Mouse (Mus musculus): ENCODE measurements around the gene Fbxw21. TPM values are rescaled to one million over a fixed set of nuclear protein-coding genes. Genes with fewer than 3 reads are reported as not detected.
"Not testable (repeated sequence)": the region's sequence is repeated elsewhere in the genome, so short reads cannot be mapped to it uniquely, and the experiment has no call there.

The Fbxw21 gene
- total and polyA plus RNA-seq, 3 experiments: not detected

DNA sequence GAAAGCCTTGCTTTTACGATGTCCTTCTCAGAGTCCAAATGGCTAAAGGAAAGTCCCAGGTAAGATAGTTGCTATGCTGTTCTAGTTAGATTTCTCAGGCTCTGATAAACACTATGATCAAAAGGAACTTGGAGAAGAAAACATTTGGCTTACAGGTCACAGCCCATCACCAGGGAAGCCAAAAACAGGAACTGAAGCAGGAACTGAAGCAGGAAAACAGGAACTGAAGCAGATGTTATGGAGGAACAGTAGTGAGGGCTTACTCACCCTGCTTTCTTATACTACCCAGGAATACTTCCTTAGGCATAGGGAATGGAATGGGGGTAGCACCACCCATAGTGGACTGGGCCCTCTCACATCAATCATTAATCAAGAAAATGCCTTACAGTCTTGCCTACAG is 38.5 kb upstream of the Fbxw21 start:
- H3K9ac ChIP-seq (ENCODE audit: insufficient read depth, low read depth): no peak overlapping the region
- H3K27me3 ChIP-seq (replicated peaks): peaks cover 14% of the 10 kb centered on the region
- no peaks in the 10 kb centered on the region for H3K36me3 ChIP-seq (replicated peaks in 1 of 2; ENCODE audit: control insufficient read depth in 1 of 2, insufficient read depth in 1 of 2, low read length in 1 of 2)
- dilution Hi-C loops (cut with MboI; ENCODE audit: extremely low pct_ligation_motif_present, extremely low pct_unique_long_range_greater_than_20kb, low sequenced_read_pairs): no loop called here
- no peak overlapping the region for H3K4me3 ChIP-seq (replicated peaks in 1 of 3; ENCODE audit: low read depth in 2 of 3, low read length in 2 of 3, poor library complexity in 1 of 3)
- in situ Hi-C loops (cut with MboI; ENCODE audit: low pct_ligation_motif_present, low pct_unique_long_range_greater_than_20kb, low sequenced_read_pairs): no loop called here
- no peak overlapping the region for H3K27ac ChIP-seq (ENCODE audit: insufficient read depth, low read depth)
- H3K9me3 ChIP-seq (replicated peaks; ENCODE audit: low read length): peaks cover 4% of the 10 kb centered on the region
- no peak for DNase-seq (ENCODE audit: extremely low read depth)
- H3K4me1 ChIP-seq (ENCODE audit: control insufficient read depth in 1 of 2, insufficient read depth in 2 of 2): peaks cover 0 to 4% of the 10 kb centered on the region in 2 experiments; a peak in 1 of 4 replicates
- TF ChIP-seq SIN3A (IDR thresholded peaks at IDR 0.05; ENCODE audit: low read length): no peak
- peak; percentile 68 for TF ChIP-seq EP300 (IDR thresholded peaks at IDR 0.05; ENCODE audit: low read length)
- TF ChIP-seq MEF2A (IDR thresholded peaks at IDR 0.05; ENCODE audit: borderline replicate concordance, low read depth, low read length): no peak
- TF ChIP-seq USF1 (IDR thresholded peaks at IDR 0.05; ENCODE audit: low read depth, low read length): no peak
- TF ChIP-seq SMC3 (IDR thresholded peaks at IDR 0.05; ENCODE audit: low read depth, low read length): no peak
- H3K79me2 ChIP-seq (replicated peaks; ENCODE audit: control insufficient read depth, extremely low read depth, insufficient read depth, poor library complexity, severe bottlenecking): no peaks in the 10 kb centered on the region
- no peak overlapping the region for H3K4me2 ChIP-seq (ENCODE audit: insufficient read depth, low read depth, poor library complexity, severe bottlenecking)

GRCm38 (mm10) chr9:109199353-109199752 is 37.5 kb upstream of the Fbxw21 start:
- Histone ChIP-seq H3K27me3 (replicated peaks) (peaks cover 15% of the 10 kb centered on the region), H3K9ac (ENCODE audit: insufficient read depth, low read depth) (no peak overlapping the region), H3K9me3 (replicated peaks; ENCODE audit: low read length) (peaks cover 4% of the 10 kb centered on the region), H3K79me2 (replicated peaks; ENCODE audit: control insufficient read depth, extremely low read depth, insufficient read depth, poor library complexity, severe bottlenecking) (no peaks in the 10 kb centered on the region), H3K36me3 (replicated peaks in 1 of 2; ENCODE audit: control insufficient read depth in 1 of 2, insufficient read depth in 1 of 2, low read length in 1 of 2) (no peaks in the 10 kb centered on the region), H3K4me3 (replicated peaks in 1 of 3; ENCODE audit: low read depth in 2 of 3, low read length in 2 of 3, poor library complexity in 1 of 3) (no peak overlapping the region), H3K4me2 (ENCODE audit: insufficient read depth, low read depth, poor library complexity, severe bottlenecking) (no peak overlapping the region), H3K27ac (ENCODE audit: insufficient read depth, low read depth) (no peak overlapping the region), H3K4me1 (ENCODE audit: control insufficient read depth in 1 of 2, insufficient read depth in 2 of 2) (peaks cover 0 to 4% of the 10 kb centered on the region in 2 experiments; a peak in 1 of 4 replicates)
- TF ChIP-seq ZKSCAN1 (IDR thresholded peaks at IDR 0.05; ENCODE audit: borderline replicate concordance, low read depth, low read length) (no peak), JUN (IDR thresholded peaks at IDR 0.05; ENCODE audit: insufficient read depth, low read depth, low read length) (no peak), KAT2A (IDR thresholded peaks at IDR 0.05; ENCODE audit: insufficient replicate concordance, low read length) (no peak), E2F4 (IDR thresholded peaks at IDR 0.05; ENCODE audit: insufficient replicate concordance, low read depth, low read length) (no peak), MYC (IDR thresholded peaks at IDR 0.05; ENCODE audit: low read depth, low read length) (no peak), MXI1 (IDR thresholded peaks at IDR 0.05; ENCODE audit: low read depth, low read length) (no peak), GABPA (IDR thresholded peaks at IDR 0.05; ENCODE audit: insufficient replicate concordance, low read depth, low read length) (no peak), POLR2A (IDR thresholded peaks at IDR 0.05; ENCODE audit: low read depth, low read length) (no peak)
- in situ Hi-C loops (cut with MboI; ENCODE audit: low pct_ligation_motif_present, low pct_unique_long_range_greater_than_20kb, low sequenced_read_pairs): no loop called here
- DNase-seq (ENCODE audit: extremely low read depth): no peak
- dilution Hi-C loops (cut with MboI; ENCODE audit: extremely low pct_ligation_motif_present, extremely low pct_unique_long_range_greater_than_20kb, low sequenced_read_pairs): no loop called here

- H3K4me3 ChIP-seq (replicated peaks in 1 of 3; ENCODE audit: low read depth in 2 of 3, low read length in 2 of 3, poor library complexity in 1 of 3); H3K79me2 ChIP-seq (replicated peaks; ENCODE audit: control insufficient read depth, extremely low read depth, insufficient read depth, poor library complexity, severe bottlenecking); H3K4me1 ChIP-seq (ENCODE audit: control insufficient read depth in 1 of 2, insufficient read depth in 2 of 2); H3K9ac ChIP-seq (ENCODE audit: insufficient read depth, low read depth); H3K4me2 ChIP-seq (ENCODE audit: insufficient read depth, low read depth, poor library complexity, severe bottlenecking); H3K36me3 ChIP-seq (replicated peaks in 1 of 2; ENCODE audit: control insufficient read depth in 1 of 2, insufficient read depth in 1 of 2, low read length in 1 of 2); in situ Hi-C loops (cut with MboI; ENCODE audit: low pct_ligation_motif_present, low pct_unique_long_range_greater_than_20kb, low sequenced_read_pairs); H3K9me3 ChIP-seq (replicated peaks; ENCODE audit: low read length); dilution Hi-C loops (cut with MboI; ENCODE audit: extremely low pct_ligation_motif_present, extremely low pct_unique_long_range_greater_than_20kb, low sequenced_read_pairs); DNase-seq (ENCODE audit: extremely low read depth); H3K27ac ChIP-seq (ENCODE audit: insufficient read depth, low read depth): not testable (repeated sequence)
- H3K27me3 ChIP-seq (replicated peaks): peaks cover 28% of the 10 kb centered on the region
Observed at GRCm38 (mm10) chr9:109195875-109196274, 34.0 kb upstream of the Fbxw21 start, which contains the start of gene Fbxw13. Gene Fbxw13, minus strand, starts transcription at chr9:109195975.

Measured in CH12.LX (cell line).